Mouse (Mus musculus) heart, adult 2 months (tissue): ENCODE measurements around the gene Tmem123. TPM values are rescaled to one million over a fixed set of nuclear protein-coding genes. Genes with fewer than 3 reads are reported as not detected.

Experiments
- DNase-seq, 2 experiments: peaks; one replicate each; pipeline ENCODE4 v3.0.0; 2021
- H3K27ac ChIP-seq: fragments of 200-600 bp; 2 replicates; pipeline ENCODE4 v1.8.1; 2022
- H3K27me3 ChIP-seq: fragments of 200-500 bp; 2 replicates; pipeline ENCODE4 v1.6.1; 2012; ENCODE audit warnings: mild to moderate bottlenecking, low read length, inconsistent platforms, mixed read lengths; ENCODE audit not compliant: control insufficient read depth, insufficient read depth
- H3K36me3 ChIP-seq: fragments of 200-500 bp; 2 replicates; pipeline ENCODE4 v1.6.1; 2012; ENCODE audit warnings: low read length, inconsistent platforms; ENCODE audit not compliant: control insufficient read depth, insufficient read depth
- H3K4me1 ChIP-seq: fragments of 200-500 bp; 2 replicates; pipeline ENCODE4 v1.6.1; 2011; ENCODE audit warnings: low read length; ENCODE audit not compliant: control insufficient read depth, insufficient read depth
- H3K4me3 ChIP-seq: fragments of 200-600 bp; 2 replicates; pipeline ENCODE4 v1.8.1; 2022
- H3K79me2 ChIP-seq: fragments of 200-500 bp; replicated peaks from 2 replicates; pipeline ENCODE4 v1.6.1; 2012; ENCODE audit warnings: mild to moderate bottlenecking, inconsistent platforms, low read length, moderate library complexity, mixed read lengths; ENCODE audit not compliant: control insufficient read depth, insufficient read depth
- H3K9ac ChIP-seq: fragments of 200-500 bp; 2 replicates; pipeline ENCODE4 v1.6.1; 2012; ENCODE audit warnings: low read depth, mild to moderate bottlenecking, control low read depth, inconsistent platforms, low read length, mixed read lengths
- CTCF ChIP-seq: fragments of 200-600 bp; IDR thresholded peaks from 2 replicates; pipeline ENCODE4 v1.8.1; 2022; ENCODE audit warnings: antibody characterized with exemption, mild to moderate bottlenecking, moderate library complexity
- EP300 ChIP-seq: fragments of 200-500 bp; IDR thresholded peaks from 2 replicates; pipeline ENCODE4 v1.6.1; 2011; ENCODE audit warnings: low read depth, low read length, control low read depth; ENCODE audit not compliant: insufficient read depth
- POLR2A ChIP-seq: fragments of 200-500 bp; IDR thresholded peaks from 2 replicates; pipeline ENCODE4 v1.6.1; 2011; ENCODE audit warnings: mild to moderate bottlenecking, low read depth, low read length, control low read depth; ENCODE audit not compliant: insufficient read depth
- WGBS: fragments of 180-500 bp; shearing (Covaris S2); methylation state at CpG from one replicate; pipeline ENCODE4 v1.1.7; 2018; 5-methylcytosine and 5-hydroxymethylcytosine counted together
- intact Hi-C: fragments of 180-260 bp; cut with DNase I; formaldehyde crosslinking; loops from one replicate; pipeline ENCODE4 v1.15.1; 2025
- polyA plus RNA-seq: library from polyadenylated mRNA; depleted of rRNA; stranded (reverse); fragments of >200 nt; gene quantifications from 2 replicates; pipeline ENCODE4 v1.2.3, GENCODE M21; 2012
- total RNA-seq, 2 experiments: library from RNA; stranded (reverse); gene quantifications; 2 replicates each; pipeline ENCODE4 v1.2.3; 2021

Tmem123 gene
- total and polyA plus RNA-seq, 3 experiments: 35.6 to 44.8 (median 38.8) TPM

GRCm38 (mm10) chr9:7798555-7798954 lies 34.7 kb downstream of the Tmem123 start:
- Histone ChIP-seq H3K79me2 (no peaks in the 10 kb centered on the region), H3K27ac (no peak overlapping the region), H3K4me1 (no peaks in the 10 kb centered on the region), H3K4me3 (no peak overlapping the region), H3K9ac (no peak overlapping the region), H3K36me3 (no peaks in the 10 kb centered on the region), H3K27me3 (no peaks in the 10 kb centered on the region)
- DNase-seq: no peak
- intact Hi-C loops: no loop called here
- 88% methylated on average over 3 of the region's 3 CpGs for WGBS
- TF ChIP-seq EP300 (no peak), POLR2A (no peak), CTCF (no peak)

- no peak for DNase-seq
- no peaks in the 10 kb centered on the region for H3K4me1 ChIP-seq
- H3K36me3 ChIP-seq: no peaks in the 10 kb centered on the region
- TF ChIP-seq POLR2A (no peak), CTCF (no peak), EP300 (no peak)
- no peak overlapping the region for H3K4me3 ChIP-seq
- WGBS: 61% methylated on average over 5 of the region's 5 CpGs
- no peak overlapping the region for H3K9ac ChIP-seq
- H3K27me3 ChIP-seq: no peaks in the 10 kb centered on the region
- H3K79me2 ChIP-seq: no peaks in the 10 kb centered on the region
- H3K27ac ChIP-seq: no peak overlapping the region
- intact Hi-C loops: no loop called here
Measured at GRCm38 (mm10) chr9:7805101-7805506, 41.3 kb downstream of the Tmem123 start.

GRCm38 (mm10) chr9:7822758-7823157 lies 58.9 kb downstream of the Tmem123 start:
- H3K36me3 ChIP-seq: peaks cover 7% of the 10 kb centered on the region
- H3K79me2 ChIP-seq: peaks cover 5% of the 10 kb centered on the region; the same call in 1 of the 2 replicates
- intact Hi-C loops: loop anchor here (5.0 kb wide), 1 partner anchor 110 kb away; no protein-coding TSS in a partner anchor
- H3K27me3 ChIP-seq: no peaks in the 10 kb centered on the region
- TF ChIP-seq POLR2A: no peak
- peak; percentile 49 for TF ChIP-seq CTCF
- peaks cover 3% of the 10 kb centered on the region for H3K4me1 ChIP-seq
- no peak overlapping the region for H3K9ac ChIP-seq
- no peak overlapping the region for H3K4me3 ChIP-seq
- no peak overlapping the region for H3K27ac ChIP-seq
- DNase-seq: no peak
- WGBS: 52% methylated on average over 3 of the region's 3 CpGs

- Histone ChIP-seq H3K9ac (no peak overlapping the region), H3K36me3 (peaks cover 16% of the 10 kb centered on the region), H3K27me3 (no peaks in the 10 kb centered on the region), H3K4me1 (peaks cover 8% of the 10 kb centered on the region), H3K4me3 (no peak overlapping the region), H3K27ac (no peak overlapping the region), H3K79me2 (peaks cover 7% of the 10 kb centered on the region; the same call in 1 of the 2 replicates)
- 56% methylated on average over 5 of the region's 5 CpGs for WGBS
- intact Hi-C loops: loop anchor here (5.0 kb wide), 2 partner anchors 72 to 113 kb away; no protein-coding TSS in a partner anchor
- DNase-seq: no peak
- TF ChIP-seq CTCF (no peak), POLR2A (no peak), EP300 (no peak)
Measured at GRCm38 (mm10) chr9:7824916-7825315, 61.1 kb downstream of the Tmem123 start.

- WGBS: 52% methylated on average over 4 of the region's 4 CpGs
- H3K9ac ChIP-seq: no peak overlapping the region
- no peak for DNase-seq
- H3K36me3 ChIP-seq: peaks cover 42% of the 10 kb centered on the region
- TF ChIP-seq POLR2A (no peak), EP300 (no peak), CTCF (no peak)
- H3K79me2 ChIP-seq: peaks cover 5% of the 10 kb centered on the region; the same call in 1 of the 2 replicates
- H3K4me1 ChIP-seq: peaks cover 20% of the 10 kb centered on the region
- H3K27me3 ChIP-seq: no peaks in the 10 kb centered on the region
- no peak overlapping the region for H3K4me3 ChIP-seq
- peak overlapping the region; percentile 32 for H3K27ac ChIP-seq
- intact Hi-C loops: loop anchor here (5.0 kb wide), 1 partner anchor 69 kb away; no protein-coding TSS in a partner anchor
Measured at GRCm38 (mm10) chr9:7828706-7829105, 64.9 kb downstream of the Tmem123 start.

- peaks cover 53% of the 10 kb centered on the region for H3K36me3 ChIP-seq
- intact Hi-C loops: loop anchor here (5.0 to 10.0 kb wide), 2 partner anchors 67 to 175 kb away; partner anchors contain the start of gene Yap1
- no peak overlapping the region for H3K4me3 ChIP-seq
- 28% methylated on average over 9 of the region's 9 CpGs for WGBS
- peaks cover 5% of the 10 kb centered on the region; the same call in 1 of the 2 replicates for H3K79me2 ChIP-seq
- DNase-seq: peak; percentile 42 to 46
- no peak for TF ChIP-seq POLR2A
- 0 out of 2 replicates have a peak, but pooled peaks have one; percentile 32 for TF ChIP-seq EP300
- H3K9ac ChIP-seq: no peak overlapping the region
- H3K27me3 ChIP-seq: no peaks in the 10 kb centered on the region
- peak overlapping the region; percentile 32; the same call in 1 of the 2 replicates for H3K27ac ChIP-seq
- peaks cover 24% of the 10 kb centered on the region for H3K4me1 ChIP-seq
Measured at GRCm38 (mm10) chr9:7829531-7830528, 66.0 kb downstream of the Tmem123 start.
